Mouse (Mus musculus) forebrain, embryonic 15.5 days (tissue): ENCODE results near the gene Ap1s3. TPM values are rescaled to one million over a fixed set of nuclear protein-coding genes. Genes with fewer than 3 reads are reported as not detected.
A peak's percentile ranks its signal among the peaks of the same experiment; 100 is the strongest.

ENCODE experiments used
- ATAC-seq: fragments of 200-750 bp; cut with Nextera tagmentation; replicated peaks from 2 replicates; pipeline ENCODE4 v1.8.0; 2017; ENCODE audit warnings: mild to moderate bottlenecking, moderate TSS enrichment, moderate library complexity
- H3K27ac ChIP-seq: fragments of 300-500 bp; sonication (generic); replicated peaks from 2 replicates; pipeline ENCODE4 v1.5.1; 2015; ENCODE audit warnings: mild to moderate bottlenecking, inconsistent platforms
- H3K27me3 ChIP-seq: fragments of 300-500 bp; sonication (generic); 2 replicates; pipeline ENCODE4 v1.6.1; 2015; ENCODE audit warnings: inconsistent platforms
- H3K36me3 ChIP-seq: fragments of 300-500 bp; sonication (generic); 2 replicates; pipeline ENCODE4 v1.6.1; 2015; ENCODE audit warnings: mild to moderate bottlenecking, inconsistent platforms
- H3K4me1 ChIP-seq: fragments of 300-500 bp; sonication (generic); 2 replicates; pipeline ENCODE4 v1.6.1; 2015; ENCODE audit warnings: inconsistent platforms
- H3K4me2 ChIP-seq: fragments of 300-500 bp; sonication (generic); replicated peaks from 2 replicates; pipeline ENCODE4 v1.6.1; 2015; ENCODE audit warnings: mild to moderate bottlenecking, inconsistent platforms
- H3K4me3 ChIP-seq: fragments of 300-500 bp; sonication (generic); 2 replicates; pipeline ENCODE4 v1.5.1; 2015; ENCODE audit warnings: mild to moderate bottlenecking, inconsistent platforms
- H3K9ac ChIP-seq: fragments of 300-500 bp; sonication (generic); replicated peaks from 2 replicates; pipeline ENCODE4 v1.6.1; 2015; ENCODE audit warnings: mild to moderate bottlenecking, inconsistent platforms
- H3K9me3 ChIP-seq: fragments of 300-500 bp; sonication (generic); 2 replicates; pipeline ENCODE4 v1.6.1; 2016; ENCODE audit warnings: inconsistent platforms
- WGBS: fragments of 180-500 bp; shearing (Covaris S2); methylation state at CpG from one replicate; pipeline ENCODE4 v1.1.7; 2015; ENCODE audit warnings: mixed read lengths; 5-methylcytosine and 5-hydroxymethylcytosine counted together
- polyA plus RNA-seq: library from polyadenylated mRNA; unstranded; fragments of >200 nt; fragmentation: Nextera tagmentation; extraction: Ambion mirVana; gene quantifications from 2 replicates; pipeline ENCODE4 v1.2.1, GENCODE M21; 2015

Ap1s3 gene
- polyA plus RNA-seq, 1 experiment from 2014 or later: not detected

GRCm38 (mm10) chr1:79697382-79697781 lies 25.6 kb upstream of the Ap1s3 start:
- H3K4me2 ChIP-seq: no peak overlapping the region
- H3K27me3 ChIP-seq: no peaks in the 10 kb centered on the region
- H3K9me3 ChIP-seq: no peaks in the 10 kb centered on the region
- peaks cover 15% of the 10 kb centered on the region for H3K4me1 ChIP-seq
- WGBS: 4% methylated on average over 9 of the region's 9 CpGs
- no peak overlapping the region for H3K4me3 ChIP-seq
- peak overlapping the region; percentile 50 for H3K27ac ChIP-seq
- H3K9ac ChIP-seq: no peak overlapping the region
- ATAC-seq: peak; percentile 93
- H3K36me3 ChIP-seq: no peaks in the 10 kb centered on the region

GRCm38 (mm10) chr1:79696933-79697332 lies 25.2 kb upstream of the Ap1s3 start:
- H3K4me3 ChIP-seq: no peak overlapping the region
- no peak overlapping the region for H3K9ac ChIP-seq
- no peaks in the 10 kb centered on the region for H3K36me3 ChIP-seq
- peaks cover 15% of the 10 kb centered on the region for H3K4me1 ChIP-seq
- H3K27ac ChIP-seq: 0 out of 2 replicates have a peak overlapping the region, but pooled peaks have one; percentile 24
- peak; percentile 45 for ATAC-seq
- WGBS: 53% methylated on average over 5 of the region's 5 CpGs
- no peaks in the 10 kb centered on the region for H3K9me3 ChIP-seq
- no peaks in the 10 kb centered on the region for H3K27me3 ChIP-seq
- H3K4me2 ChIP-seq: no peak overlapping the region

- no peak overlapping the region for H3K4me2 ChIP-seq
- peaks cover 8% of the 10 kb centered on the region for H3K4me1 ChIP-seq
- H3K9me3 ChIP-seq: no peaks in the 10 kb centered on the region
- no peak for ATAC-seq
- no peak overlapping the region for H3K9ac ChIP-seq
- H3K36me3 ChIP-seq: no peaks in the 10 kb centered on the region
- H3K27me3 ChIP-seq: no peaks in the 10 kb centered on the region
- no peak overlapping the region for H3K4me3 ChIP-seq
- 89% methylated on average over 3 of the region's 3 CpGs for WGBS
- no peak overlapping the region for H3K27ac ChIP-seq
These were observed 20.7 kb upstream of the Ap1s3 start for GRCm38 (mm10) chr1:79692482-79692881.

- 78% methylated on average over 1 of the region's 1 CpGs for WGBS
- Histone ChIP-seq H3K4me3 (no peak overlapping the region), H3K36me3 (no peaks in the 10 kb centered on the region), H3K9me3 (no peaks in the 10 kb centered on the region), H3K9ac (no peak overlapping the region), H3K27me3 (no peaks in the 10 kb centered on the region), H3K4me2 (no peak overlapping the region), H3K27ac (no peak overlapping the region), H3K4me1 (no peaks in the 10 kb centered on the region)
- ATAC-seq: no peak
These were observed 15.5 kb upstream of the Ap1s3 start for GRCm38 (mm10) chr1:79687254-79687653.

GRCm38 (mm10) chr1:79684027-79684426 lies 12.3 kb upstream of the Ap1s3 start:
- Histone ChIP-seq H3K36me3 (no peaks in the 10 kb centered on the region), H3K9me3 (no peaks in the 10 kb centered on the region), H3K9ac (no peak overlapping the region), H3K27ac (no peak overlapping the region), H3K27me3 (no peaks in the 10 kb centered on the region), H3K4me1 (no peaks in the 10 kb centered on the region), H3K4me3 (no peak overlapping the region), H3K4me2 (no peak overlapping the region)
- no peak for ATAC-seq

- no peak overlapping the region for H3K4me3 ChIP-seq
- WGBS: 12% methylated on average over 5 of the region's 5 CpGs
- no peak overlapping the region for H3K9ac ChIP-seq
- H3K4me1 ChIP-seq: no peaks in the 10 kb centered on the region
- H3K27me3 ChIP-seq: no peaks in the 10 kb centered on the region
- no peak overlapping the region for H3K27ac ChIP-seq
- no peaks in the 10 kb centered on the region for H3K36me3 ChIP-seq
- no peak for ATAC-seq
- H3K4me2 ChIP-seq: no peak overlapping the region
- no peaks in the 10 kb centered on the region for H3K9me3 ChIP-seq
These were observed 11.2 kb upstream of the Ap1s3 start for GRCm38 (mm10) chr1:79682936-79683335.

- Histone ChIP-seq H3K27ac (no peak overlapping the region), H3K4me1 (no peaks in the 10 kb centered on the region), H3K4me2 (no peak overlapping the region), H3K9me3 (no peaks in the 10 kb centered on the region), H3K36me3 (no peaks in the 10 kb centered on the region), H3K9ac (no peak overlapping the region), H3K27me3 (no peaks in the 10 kb centered on the region), H3K4me3 (no peak overlapping the region)
- WGBS: 86% methylated on average over 3 of the region's 3 CpGs
- no peak for ATAC-seq
These were observed 9.0 kb upstream of the Ap1s3 start for GRCm38 (mm10) chr1:79680777-79681176.

GRCm38 (mm10) chr1:79678117-79678684 lies 6.4 kb upstream of the Ap1s3 start:
- H3K4me3 ChIP-seq: no peak overlapping the region
- no peaks in the 10 kb centered on the region for H3K4me1 ChIP-seq
- ATAC-seq: no peak
- 83% methylated on average over 8 of the region's 8 CpGs for WGBS
- no peak overlapping the region for H3K4me2 ChIP-seq
- H3K9me3 ChIP-seq: no peaks in the 10 kb centered on the region
- 0 out of 2 replicates have a peak, but pooled peaks cover under 1% of the 10 kb centered on the region for H3K27me3 ChIP-seq
- no peaks in the 10 kb centered on the region for H3K36me3 ChIP-seq
- no peak overlapping the region for H3K9ac ChIP-seq
- H3K27ac ChIP-seq: no peak overlapping the region

- no peaks in the 10 kb centered on the region for H3K36me3 ChIP-seq
- H3K9ac ChIP-seq: no peak overlapping the region
- no peak overlapping the region for H3K27ac ChIP-seq
- ATAC-seq: no peak
- no peak overlapping the region for H3K4me3 ChIP-seq
- H3K4me2 ChIP-seq: no peak overlapping the region
- H3K27me3 ChIP-seq: peaks cover 17% of the 10 kb centered on the region; the same call in 1 of the 2 replicates
- peaks cover 15% of the 10 kb centered on the region for H3K4me1 ChIP-seq
- no peaks in the 10 kb centered on the region for H3K9me3 ChIP-seq
- WGBS: 68% methylated on average over 4 of the region's 4 CpGs
These were observed 3.9 kb upstream of the Ap1s3 start for GRCm38 (mm10) chr1:79675716-79676115.

GRCm38 (mm10) chr1:79671196-79671542 lies 603 bp downstream of the Ap1s3 start:
- Histone ChIP-seq H3K27ac (no peak overlapping the region), H3K9me3 (no peaks in the 10 kb centered on the region), H3K9ac (peak overlapping the region; percentile 42; the same call in 1 of the 2 replicates), H3K4me2 (peak overlapping the region; percentile 98), H3K27me3 (peaks cover 24% of the 10 kb centered on the region; the same call in 1 of the 2 replicates), H3K36me3 (no peaks in the 10 kb centered on the region), H3K4me1 (peaks cover 15% of the 10 kb centered on the region), H3K4me3 (peak overlapping the region; percentile 58)
- ATAC-seq: no peak
- 2% methylated on average over 11 of the region's 11 CpGs for WGBS

- Histone ChIP-seq H3K4me1 (peaks cover 15% of the 10 kb centered on the region), H3K27ac (no peak overlapping the region), H3K27me3 (peaks cover 24% of the 10 kb centered on the region; the same call in 1 of the 2 replicates), H3K4me3 (no peak overlapping the region), H3K9me3 (no peaks in the 10 kb centered on the region), H3K4me2 (no peak overlapping the region), H3K36me3 (no peaks in the 10 kb centered on the region), H3K9ac (no peak overlapping the region)
- ATAC-seq: no peak
- WGBS: 81% methylated on average over 9 of the region's 9 CpGs
These were observed 2.3 kb downstream of the Ap1s3 start for GRCm38 (mm10) chr1:79669419-79669974.

- Histone ChIP-seq H3K36me3 (no peaks in the 10 kb centered on the region), H3K9me3 (no peaks in the 10 kb centered on the region), H3K27me3 (no peaks in the 10 kb centered on the region), H3K27ac (no peak overlapping the region), H3K4me3 (no peak overlapping the region), H3K4me2 (no peak overlapping the region), H3K9ac (no peak overlapping the region), H3K4me1 (no peaks in the 10 kb centered on the region)
- 89% methylated on average over 4 of the region's 4 CpGs for WGBS
- ATAC-seq: no peak
These were observed 6.9 kb downstream of the Ap1s3 start for GRCm38 (mm10) chr1:79664911-79665310.

- Histone ChIP-seq H3K4me2 (no peak overlapping the region), H3K4me1 (no peaks in the 10 kb centered on the region), H3K9me3 (no peaks in the 10 kb centered on the region), H3K27ac (no peak overlapping the region), H3K27me3 (no peaks in the 10 kb centered on the region), H3K9ac (no peak overlapping the region), H3K36me3 (no peaks in the 10 kb centered on the region), H3K4me3 (no peak overlapping the region)
- no peak for ATAC-seq
- 87% methylated on average over 7 of the region's 7 CpGs for WGBS
These were observed 12.2 kb downstream of the Ap1s3 start for GRCm38 (mm10) chr1:79659598-79659997.
